ENCODE assay signal across 15 mouse cellular contexts in the genomic region with DNA sequence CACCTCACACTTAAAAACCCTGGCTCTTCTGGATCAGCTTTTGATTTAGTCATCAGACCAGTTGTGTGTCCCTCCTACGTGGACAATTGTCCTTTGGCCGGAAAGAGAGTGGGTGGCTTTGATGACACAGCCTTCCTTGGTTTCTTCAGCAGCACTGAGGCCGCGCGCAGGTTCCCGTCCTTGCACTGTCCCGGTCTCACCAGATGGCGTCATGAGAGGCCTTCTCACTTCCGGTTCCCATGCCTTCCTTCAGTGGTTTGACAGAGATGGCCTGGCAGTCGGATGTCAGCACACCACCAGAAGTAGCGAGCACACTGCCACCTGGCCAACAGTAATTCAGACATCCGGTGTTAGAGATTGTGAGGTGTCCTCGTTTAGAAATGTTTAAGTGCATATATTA. TPM values are rescaled to one million over a fixed set of nuclear protein-coding genes. Genes with fewer than 3 reads are reported as not detected.
DNase-seq lines count a peak whose midpoint lies in the region; ATAC-seq and TF ChIP-seq lines count a peak whose summit lies in the region.
"Had no signal": no experiment of that assay in that cellular context is flagged by ENCODE, and none has a peak within 500 bp of the region (broad histone marks: within the 10 kb centered on the region; RNA-seq: fewer than 3 reads in every experiment).

No protein-coding gene starts in this region.

- H3K4me2 ChIP-seq in heart, embryonic 12.5 days: no peak overlapping the region
- H3K4me2 ChIP-seq in liver, embryonic 14.5 days (ENCODE audit: low read depth): no peak overlapping the region
- H3K4me2 ChIP-seq in liver, embryonic 12.5 days: no peak overlapping the region
- H3K4me2 ChIP-seq: forebrain, embryonic 15.5 days; limb, embryonic 15.5 days had no signal

- no peaks in the 10 kb centered on the region for H3K27me3 ChIP-seq in heart, embryonic 12.5 days (replicated peaks)
- H3K27me3 ChIP-seq in liver, embryonic 14.5 days (ENCODE audit: control insufficient read depth, insufficient read depth, low read length): no peaks in the 10 kb centered on the region
- no peaks in the 10 kb centered on the region for H3K27me3 ChIP-seq in liver, embryonic 12.5 days (replicated peaks)
- no peaks in the 10 kb centered on the region for H3K27me3 ChIP-seq in ES-Bruce4 (ENCODE audit: control insufficient read depth, insufficient read depth, low read length, poor library complexity, severe bottlenecking)
- H3K27me3 ChIP-seq in Patski: no peaks in the 10 kb centered on the region
- H3K27me3 ChIP-seq: forebrain, embryonic 15.5 days; limb, embryonic 15.5 days had no signal

- H3K27ac ChIP-seq in heart, embryonic 12.5 days (ENCODE audit: poor library complexity, severe bottlenecking): no peak overlapping the region
- no peak overlapping the region for H3K27ac ChIP-seq in liver, embryonic 14.5 days
- no peak overlapping the region for H3K27ac ChIP-seq in liver, embryonic 12.5 days
- H3K27ac ChIP-seq in ES-Bruce4 (ENCODE audit: insufficient read depth, low read length): no peak overlapping the region
- H3K27ac ChIP-seq: forebrain, embryonic 15.5 days; limb, embryonic 15.5 days had no signal

- no peak for TF ChIP-seq POLR2A in ES-Bruce4 (IDR thresholded peaks at IDR 0.05; ENCODE audit: insufficient read depth, low read length)

- peak; percentile 85 for DNase-seq in heart, adult 11 months
- DNase-seq in liver, embryonic 14.5 days (ENCODE audit: low read depth in 3 of 3, low spot score in 3 of 3): no peak
- DNase-seq in Patski (ENCODE audit: low read depth, low spot score): no peak
- DNase-seq in right cerebral cortex, postnatal 14 days: no peak
- DNase-seq in natural killer cell, adult 2 months (ENCODE audit: low spot score in 2 of 2): no peak
- DNase-seq: cerebellum, adult 9-11 months; kidney, postnatal 10 days; midbrain, embryonic 14.5 days had no signal

- H3K36me3 ChIP-seq in heart, embryonic 12.5 days: peaks cover 14% of the 10 kb centered on the region
- H3K36me3 ChIP-seq in liver, embryonic 14.5 days (replicated peaks; ENCODE audit: control insufficient read depth, insufficient read depth, low read depth): peaks cover 15% of the 10 kb centered on the region
- H3K36me3 ChIP-seq in liver, embryonic 12.5 days: peaks cover 30% of the 10 kb centered on the region
- H3K36me3 ChIP-seq in ES-Bruce4 (ENCODE audit: control insufficient read depth, insufficient read depth, low read length, poor library complexity, severe bottlenecking): no peaks in the 10 kb centered on the region

- no peak for ATAC-seq in heart, embryonic 12.5 days (ENCODE audit: insufficient number of reproducible peaks, low FRiP score)
- no peak; the same call in 1 of the 2 replicates for ATAC-seq in liver, embryonic 14.5 days (ENCODE audit: insufficient read depth)
- no peak for ATAC-seq in liver, embryonic 12.5 days
- ATAC-seq in Patski: no peak
- ATAC-seq: forebrain, embryonic 15.5 days; inflammation-experienced regulatory T-cells, adult 6 months had no signal

- WGBS in heart, embryonic 12.5 days: 57% methylated on average over 13 of the region's 13 CpGs
- WGBS in liver, embryonic 14.5 days (ENCODE audit: insufficient replicate concordance): 63% methylated on average over 13 of the region's 13 CpGs
- WGBS in liver, embryonic 12.5 days (ENCODE audit: insufficient replicate concordance): 52% methylated on average over 13 of the region's 13 CpGs

- CTCF ChIA-PET in Patski (lab: Charles Lee): interaction anchor here (1.3 kb wide), 1 partner anchor 210 kb away, joined by 3 read pairs; no protein-coding TSS in a partner anchor

- no peak for TF ChIP-seq EP300 in liver, embryonic 14.5 days (IDR thresholded peaks at IDR 0.05; ENCODE audit: low read depth)
- TF ChIP-seq EP300 in ES-Bruce4 (IDR thresholded peaks at IDR 0.05; ENCODE audit: insufficient read depth, low read depth, low read length): no peak

- peak; percentile 54 for TF ChIP-seq CTCF in liver, embryonic 14.5 days (IDR thresholded peaks at IDR 0.05; ENCODE audit: low read depth)
- TF ChIP-seq CTCF in ES-Bruce4 (IDR thresholded peaks at IDR 0.05; ENCODE audit: low read depth, low read length) (peak; percentile 39), Patski (IDR thresholded peaks at IDR 0.05) (peak; percentile 24)

- no peak overlapping the region for H3K9ac ChIP-seq in heart, embryonic 12.5 days
- H3K9ac ChIP-seq in liver, embryonic 14.5 days (replicated peaks): no peak overlapping the region
- no peak overlapping the region for H3K9ac ChIP-seq in liver, embryonic 12.5 days
- no peak overlapping the region for H3K9ac ChIP-seq in ES-Bruce4 (ENCODE audit: low read depth, poor library complexity, severe bottlenecking)
- H3K9ac ChIP-seq: forebrain, embryonic 15.5 days; limb, embryonic 15.5 days had no signal

- H3K4me1 ChIP-seq in heart, embryonic 12.5 days (replicated peaks): peaks cover 11% of the 10 kb centered on the region
- peaks cover 0 to 11% of the 10 kb centered on the region in 2 experiments; a peak in 3 of 4 replicates for H3K4me1 ChIP-seq in liver, embryonic 14.5 days (replicated peaks; ENCODE audit: control insufficient read depth in 2 of 2, insufficient read depth in 2 of 2, low read length in 1 of 2)
- H3K4me1 ChIP-seq in liver, embryonic 12.5 days: peaks cover 33% of the 10 kb centered on the region
- no peaks in the 10 kb centered on the region for H3K4me1 ChIP-seq in ES-Bruce4 (ENCODE audit: control insufficient read depth, insufficient read depth, low read length)

- no peak overlapping the region for H3K4me3 ChIP-seq in heart, embryonic 12.5 days
- H3K4me3 ChIP-seq in liver, embryonic 14.5 days (ENCODE audit: insufficient read depth in 1 of 2, low read depth in 2 of 2, low read length in 2 of 2): no peak overlapping the region
- no peak overlapping the region for H3K4me3 ChIP-seq in liver, embryonic 12.5 days
- no peak overlapping the region for H3K4me3 ChIP-seq in ES-Bruce4 (ENCODE audit: low read depth, low read length)
- H3K4me3 ChIP-seq: erythroblast, embryonic 14.5 days; forebrain, embryonic 15.5 days; limb, embryonic 15.5 days had no signal

- POLR2A ChIA-PET in Patski (lab: Charles Lee): no interaction called here

- in situ Hi-C loops in Patski (cut with MboI; ENCODE audit: low pct_unique_long_range_greater_than_20kb): loop anchor here (5.0 to 25.0 kb wide), 2 partner anchors 366 to 591 kb away; a partner anchor contains a TSS

- no peaks in the 10 kb centered on the region for H3K9me3 ChIP-seq in heart, embryonic 12.5 days (replicated peaks)
- H3K9me3 ChIP-seq in liver, embryonic 14.5 days (ENCODE audit: control insufficient read depth, low read length): no peaks in the 10 kb centered on the region
- no peaks in the 10 kb centered on the region for H3K9me3 ChIP-seq in liver, embryonic 12.5 days (replicated peaks)
- H3K9me3 ChIP-seq in ES-Bruce4 (replicated peaks; ENCODE audit: control insufficient read depth, insufficient read depth, low read length, poor library complexity, severe bottlenecking): no peaks in the 10 kb centered on the region
- H3K9me3 ChIP-seq: forebrain, embryonic 15.5 days; limb, embryonic 15.5 days had no signal

RNA-seq across cellular contexts. Expression of a gene that starts 11.2 kb away (rescaled TPM):
- polyA plus RNA-seq in heart, embryonic 12.5 days (2016; fragmentation: Nextera tagmentation; extraction: Ambion mirVana): 12.9 and 13.7 TPM in 2 replicates
- polyA plus RNA-seq in liver, embryonic 14.5 days (2012; rRNA removed): 9.2 and 10.9 TPM in 2 replicates
- polyA plus RNA-seq in liver, embryonic 14.5 days (2014; fragmentation: Nextera tagmentation; extraction: Ambion mirVana): 8.3 and 9.2 TPM in 2 replicates
- 12.1 and 13.6 TPM in 2 replicates for polyA plus RNA-seq in liver, embryonic 12.5 days (2016; fragmentation: Nextera tagmentation; extraction: Ambion mirVana)
- polyA plus RNA-seq in ES-Bruce4 (2011; ENCODE audit: insufficient read depth, insufficient read length, low read depth, missing spikeins): 15.6 and 16.9 TPM in 2 replicates
- 5.4 TPM for polyA plus RNA-seq in Patski (2021)

RNA-seq across cellular contexts. Expression of a gene that starts 19.4 kb away (rescaled TPM):
- polyA plus RNA-seq in heart, embryonic 12.5 days (2016; fragmentation: Nextera tagmentation; extraction: Ambion mirVana): 1.1 and 1.5 TPM in 2 replicates
- polyA plus RNA-seq in liver, embryonic 14.5 days (2012; rRNA removed): 0.22 and 0.32 TPM in 2 replicates
- polyA plus RNA-seq in liver, embryonic 14.5 days (2014; fragmentation: Nextera tagmentation; extraction: Ambion mirVana): 0.09 and 0.21 TPM in 2 replicates
- polyA plus RNA-seq in liver, embryonic 12.5 days (2016; fragmentation: Nextera tagmentation; extraction: Ambion mirVana): 0.35 and 0.49 TPM in 2 replicates
- polyA plus RNA-seq in ES-Bruce4 (2011; ENCODE audit: insufficient read depth, insufficient read length, low read depth, missing spikeins) (14.9 and 15.3 TPM in 2 replicates), Patski (2021) (not detected)
- polyA plus RNA-seq: erythroblast, embryonic 14.5 days; inflammation-experienced regulatory T-cells, adult 6 months had no signal
